Mouse (Mus musculus) midbrain, embryonic 16.5 days (tissue): Measurements from ENCODE around the gene Nrcam. TPM values are rescaled to one million over a fixed set of nuclear protein-coding genes. Genes with fewer than 3 reads are reported as not detected.

ENCODE experiments used
- ATAC-seq: fragments of 200-750 bp; cut with Nextera tagmentation; 2 replicates; pipeline ENCODE4 v1.8.0; 2017; ENCODE audit warnings: moderate TSS enrichment
- H3K27ac ChIP-seq: fragments of 300-500 bp; sonication (generic); 2 replicates; pipeline ENCODE4 v1.5.1; 2014; ENCODE audit warnings: mild to moderate bottlenecking, low read length, mixed read lengths
- H3K27me3 ChIP-seq: fragments of 300-500 bp; sonication (generic); 2 replicates; pipeline ENCODE4 v1.6.1; 2014; ENCODE audit warnings: low read depth, low read length, mixed read lengths; ENCODE audit not compliant: control insufficient read depth, insufficient read depth
- H3K36me3 ChIP-seq: fragments of 300-500 bp; sonication (generic); 2 replicates; pipeline ENCODE4 v1.6.1; 2014; ENCODE audit warnings: mild to moderate bottlenecking, low read length, moderate library complexity, mixed read lengths; ENCODE audit not compliant: control insufficient read depth, insufficient read depth
- H3K4me1 ChIP-seq: fragments of 300-500 bp; sonication (generic); 2 replicates; pipeline ENCODE4 v1.6.1; 2014; ENCODE audit warnings: mild to moderate bottlenecking, low read length, mixed read lengths; ENCODE audit not compliant: control insufficient read depth, insufficient read depth
- H3K4me2 ChIP-seq: fragments of 300-500 bp; sonication (generic); 2 replicates; pipeline ENCODE4 v1.6.1; 2014; ENCODE audit warnings: mild to moderate bottlenecking, low read length, mixed read lengths
- H3K4me3 ChIP-seq: fragments of 300-500 bp; sonication (generic); 2 replicates; pipeline ENCODE4 v1.5.1; 2014; ENCODE audit warnings: low read depth, mild to moderate bottlenecking, low read length, moderate library complexity, mixed read lengths
- H3K9ac ChIP-seq: fragments of 300-500 bp; sonication (generic); 2 replicates; pipeline ENCODE4 v1.6.1; 2014; ENCODE audit warnings: low read depth, low read length, mixed read lengths
- H3K9me3 ChIP-seq: fragments of 300-500 bp; sonication (generic); replicated peaks from 2 replicates; pipeline ENCODE4 v1.6.1; 2014; ENCODE audit warnings: mild to moderate bottlenecking, low read length, mixed read lengths; ENCODE audit not compliant: control insufficient read depth, poor library complexity, severe bottlenecking
- WGBS: fragments of 180-500 bp; shearing (Covaris S2); extraction: QIAGEN DNeasy Blood & Tissue Kit; methylation state at CpG from one replicate; pipeline ENCODE4 v1.1.7; 2014; 5-methylcytosine and 5-hydroxymethylcytosine counted together
- polyA plus RNA-seq: library from polyadenylated mRNA; unstranded; fragments of >200 nt; fragmentation: Nextera tagmentation; extraction: Ambion mirVana; gene quantifications from 2 replicates; pipeline ENCODE4 v1.2.1, GENCODE M21; 2015

Gene Nrcam
- polyA plus RNA-seq, 1 experiment from 2014 or later = 148 TPM

DNA sequence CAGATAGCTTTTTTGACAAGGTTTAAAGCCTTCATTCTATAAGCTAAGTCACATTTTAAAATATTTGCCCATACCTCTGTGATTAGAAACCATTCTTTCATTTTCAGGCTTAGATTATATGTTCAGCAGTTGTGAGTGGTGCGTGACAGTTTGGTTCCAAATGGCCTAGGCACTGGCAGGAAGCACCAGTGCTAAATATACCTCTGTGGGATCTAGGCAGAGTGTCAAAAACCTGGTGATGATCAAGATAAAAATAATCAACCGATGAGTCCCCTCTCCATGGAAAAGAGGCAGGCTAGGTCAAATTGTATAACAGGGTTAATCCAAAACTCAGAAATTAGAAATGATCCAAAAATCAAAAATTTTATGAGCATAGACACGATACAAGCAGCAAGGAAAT, 82.3 kb downstream of the Nrcam start:
- WGBS = 90% methylated on average over 3 of the region's 3 CpGs
- Histone ChIP-seq H3K4me1 (peaks cover 2% of the 10 kb centered on the region; the same call in 1 of the 2 replicates), H3K27me3 (no peaks in the 10 kb centered on the region), H3K9me3 (no peaks in the 10 kb centered on the region), H3K27ac (no peak overlapping the region), H3K4me3 (no peak overlapping the region), H3K36me3 (no peaks in the 10 kb centered on the region), H3K4me2 (no peak overlapping the region), H3K9ac (no peak overlapping the region)
- no peak for ATAC-seq

DNA sequence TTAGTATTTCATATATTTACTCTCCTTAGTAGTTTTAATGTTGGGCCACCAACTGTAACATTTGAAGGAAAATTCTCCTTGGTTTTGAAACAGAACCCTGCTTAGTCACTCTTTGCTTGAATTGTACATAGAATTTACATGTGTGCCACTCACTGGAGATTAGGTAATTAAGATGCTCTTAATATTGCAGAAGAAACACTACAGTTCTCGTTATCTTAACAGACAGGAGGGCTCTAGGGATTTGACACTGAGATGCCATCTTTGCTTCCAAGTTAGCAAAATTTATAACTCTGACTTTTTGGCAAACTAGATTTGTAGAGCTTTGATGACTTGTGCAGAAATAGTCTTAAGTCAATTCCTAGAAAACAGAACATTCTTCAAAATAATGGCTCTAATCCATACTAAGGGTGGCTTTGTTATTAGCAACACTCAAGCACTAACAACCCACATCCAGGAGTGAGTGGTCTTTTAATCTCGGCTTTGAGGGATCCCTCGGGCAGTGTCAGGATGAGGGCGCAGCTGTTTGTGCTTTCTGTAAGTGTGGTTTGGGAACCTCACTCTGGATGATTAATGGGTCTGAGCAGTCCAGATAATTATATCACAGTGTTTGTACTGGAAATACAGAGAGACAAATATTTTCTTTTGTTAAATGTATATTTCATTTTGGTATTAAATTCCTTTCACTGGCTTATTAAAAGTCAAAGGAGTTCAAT, 93.6 kb downstream of the Nrcam start:
- Histone ChIP-seq H3K27ac (no peak overlapping the region), H3K9me3 (no peaks in the 10 kb centered on the region), H3K36me3 (no peaks in the 10 kb centered on the region), H3K4me3 (no peak overlapping the region), H3K27me3 (no peaks in the 10 kb centered on the region), H3K4me2 (no peak overlapping the region), H3K9ac (no peak overlapping the region), H3K4me1 (0 out of 2 replicates have a peak, but pooled peaks cover 3% of the 10 kb centered on the region)
- 25% methylated on average over 4 of the region's 4 CpGs for WGBS
- no peak for ATAC-seq

DNA sequence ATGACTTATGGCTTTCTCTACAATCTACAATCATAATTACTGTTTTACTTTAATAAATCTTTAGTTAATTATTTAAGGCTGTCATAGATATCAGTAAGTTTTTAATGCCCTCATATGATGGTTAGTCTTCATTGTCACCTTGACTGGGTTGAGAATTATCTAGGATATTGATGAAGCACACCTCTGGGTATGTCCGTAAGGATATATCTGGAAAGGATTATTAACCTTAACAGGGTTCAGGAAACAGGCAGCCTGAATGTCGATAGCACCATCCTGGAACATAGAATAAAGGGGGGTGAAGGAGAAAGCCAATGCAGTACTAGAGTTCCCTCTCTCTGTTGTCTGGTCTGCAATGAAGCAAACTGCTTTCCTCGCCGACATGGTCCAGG, 94.2 kb downstream of the Nrcam start:
- Histone ChIP-seq H3K4me2 (no peak overlapping the region), H3K9me3 (no peaks in the 10 kb centered on the region), H3K27ac (no peak overlapping the region), H3K4me3 (no peak overlapping the region), H3K36me3 (no peaks in the 10 kb centered on the region), H3K4me1 (0 out of 2 replicates have a peak, but pooled peaks cover 3% of the 10 kb centered on the region), H3K9ac (no peak overlapping the region), H3K27me3 (no peaks in the 10 kb centered on the region)
- 81% methylated on average over 4 of the region's 4 CpGs for WGBS
- no peak for ATAC-seq

DNA sequence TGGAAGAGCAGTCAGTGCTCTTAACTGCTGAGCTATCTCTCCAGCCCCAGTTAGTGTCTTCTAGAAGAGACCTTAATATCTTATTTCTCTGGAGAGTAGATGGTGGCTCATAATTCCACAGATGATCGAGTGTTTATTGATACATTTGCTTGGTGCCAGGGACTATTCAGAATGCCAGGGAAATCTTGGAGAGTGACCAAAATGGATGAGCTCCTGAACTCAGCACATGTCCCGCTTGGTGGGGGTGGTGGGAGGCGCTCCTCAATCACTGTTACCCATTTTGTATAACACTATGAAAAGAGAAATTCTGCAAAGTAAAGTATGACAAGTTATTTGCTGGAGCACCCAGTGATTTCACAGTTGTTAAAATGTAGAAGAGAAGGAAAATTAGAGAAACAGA, 95.3 kb downstream of the Nrcam start:
- ATAC-seq = no peak
- Histone ChIP-seq H3K4me1 (0 out of 2 replicates have a peak, but pooled peaks cover 3% of the 10 kb centered on the region), H3K36me3 (no peaks in the 10 kb centered on the region), H3K9ac (no peak overlapping the region), H3K27me3 (no peaks in the 10 kb centered on the region), H3K4me3 (no peak overlapping the region), H3K27ac (no peak overlapping the region), H3K4me2 (no peak overlapping the region), H3K9me3 (no peaks in the 10 kb centered on the region)
- 96% methylated on average over 3 of the region's 3 CpGs for WGBS

DNA sequence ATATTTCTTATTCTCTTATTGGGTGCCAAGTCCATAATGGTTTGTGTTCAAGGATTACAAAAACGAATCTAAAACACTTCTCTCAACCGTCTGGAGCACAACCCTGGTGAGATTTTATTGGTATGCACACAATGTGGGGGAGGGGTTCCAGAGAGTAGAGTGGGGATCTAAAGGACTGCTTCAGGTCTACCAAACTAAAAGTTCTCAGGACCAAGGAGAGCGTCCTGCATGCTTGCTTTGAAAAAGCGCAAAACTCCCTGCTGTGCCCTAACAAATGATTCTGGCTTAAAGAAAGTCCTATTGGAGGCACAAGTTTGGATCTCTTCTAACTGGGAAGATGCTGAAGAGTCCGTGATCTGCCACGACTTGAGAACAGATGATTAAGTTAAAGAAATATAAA, 96.4 kb downstream of the Nrcam start:
- ATAC-seq = no peak
- H3K27ac ChIP-seq = no peak overlapping the region
- WGBS = 15% methylated on average over 6 of the region's 6 CpGs
- peaks cover 8% of the 10 kb centered on the region; the same call in 1 of the 2 replicates for H3K4me1 ChIP-seq
- no peak overlapping the region for H3K9ac ChIP-seq
- H3K4me2 ChIP-seq = no peak overlapping the region
- no peaks in the 10 kb centered on the region for H3K36me3 ChIP-seq
- no peaks in the 10 kb centered on the region for H3K9me3 ChIP-seq
- no peaks in the 10 kb centered on the region for H3K27me3 ChIP-seq
- no peak overlapping the region for H3K4me3 ChIP-seq

DNA sequence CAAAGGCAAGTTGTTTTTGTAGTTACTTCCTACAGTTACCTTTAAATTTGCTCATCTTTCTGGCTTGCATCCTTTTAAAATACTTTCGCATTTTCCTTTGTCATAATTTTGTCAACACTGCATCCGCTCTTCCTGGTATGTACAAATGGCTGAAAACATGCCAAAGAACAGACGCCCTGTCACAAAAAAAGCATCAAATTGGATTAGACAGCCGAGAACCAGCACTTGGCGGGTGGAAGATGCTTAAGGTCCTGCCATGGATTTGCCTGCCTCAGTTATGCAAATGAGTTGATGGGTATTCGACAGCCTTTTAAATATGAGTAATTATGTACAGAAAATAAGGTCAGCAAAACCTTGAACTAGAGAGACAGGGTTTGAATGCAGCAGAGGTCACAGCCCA, 101.7 kb downstream of the Nrcam start:
- Histone ChIP-seq H3K9ac (no peak overlapping the region), H3K4me2 (peak overlapping the region; percentile 40; the same call in 1 of the 2 replicates)

DNA sequence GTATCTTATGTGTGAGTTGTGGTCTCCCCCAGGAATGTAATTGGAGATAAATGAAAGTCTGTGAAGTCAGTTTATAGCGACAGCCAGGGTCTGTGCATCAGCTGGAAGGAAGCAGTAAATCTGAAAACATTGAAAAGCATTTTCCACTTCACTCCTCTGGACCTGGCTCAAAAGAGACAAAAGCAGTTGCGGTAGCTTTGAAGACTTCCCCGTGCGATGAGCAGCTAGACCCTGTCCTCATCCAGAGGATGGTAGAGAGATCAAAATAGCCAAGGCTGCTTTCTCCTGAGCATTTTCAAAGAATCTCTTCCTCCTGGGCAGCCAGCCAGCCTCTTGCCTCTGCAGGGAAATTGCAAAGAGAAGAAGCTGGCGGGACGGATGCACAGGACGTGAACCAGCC, 102.3 kb downstream of the Nrcam start:
- Histone ChIP-seq H3K27me3 (no peaks in the 10 kb centered on the region), H3K4me2 (peak overlapping the region; percentile 40), H3K27ac (peak overlapping the region; percentile 81), H3K9ac (peak overlapping the region; percentile 45; the same call in 1 of the 2 replicates), H3K36me3 (no peaks in the 10 kb centered on the region), H3K4me3 (no peak overlapping the region), H3K4me1 (peaks cover 27% of the 10 kb centered on the region), H3K9me3 (no peaks in the 10 kb centered on the region)
- peak; percentile 40 for ATAC-seq
- WGBS = 14% methylated on average over 7 of the region's 7 CpGs

More for the DNA sequence above, 101.7 kb downstream of the Nrcam start:
- Histone ChIP-seq H3K4me1 (peaks cover 27% of the 10 kb centered on the region), H3K9me3 (no peaks in the 10 kb centered on the region), H3K27ac (peak overlapping the region; percentile 81), H3K27me3 (no peaks in the 10 kb centered on the region), H3K4me3 (no peak overlapping the region), H3K36me3 (no peaks in the 10 kb centered on the region)
- peak; percentile 34; the same call in 1 of the 2 replicates for ATAC-seq
- WGBS = 21% methylated on average over 6 of the region's 6 CpGs

DNA sequence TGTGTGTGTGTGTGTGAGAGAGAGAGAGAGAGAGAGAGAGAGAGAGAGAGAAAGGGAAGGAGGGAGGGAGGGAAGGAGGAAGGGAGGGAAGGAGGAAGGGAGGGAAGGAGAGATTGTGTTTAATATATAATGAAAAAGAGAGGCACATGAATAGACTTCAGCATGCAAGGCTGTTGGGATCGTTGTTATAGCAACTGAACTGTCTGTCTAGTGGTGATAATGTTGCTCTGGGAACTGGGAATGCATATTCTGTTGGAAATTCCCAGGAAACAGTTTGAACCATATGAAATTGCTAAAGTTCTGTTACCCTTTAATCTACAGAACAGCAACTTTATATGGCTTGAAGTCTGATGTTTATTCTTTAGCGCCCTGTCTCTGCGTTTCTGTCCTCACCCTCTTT, 104.0 kb downstream of the Nrcam start:
- no peak overlapping the region for H3K4me3 ChIP-seq
- H3K4me1 ChIP-seq = peaks cover 37% of the 10 kb centered on the region
- WGBS = 75% methylated on average over 3 of the region's 3 CpGs
- H3K36me3 ChIP-seq = no peaks in the 10 kb centered on the region
- no peak for ATAC-seq
- H3K9ac ChIP-seq = no peak overlapping the region
- peak overlapping the region; percentile 47; the same call in 1 of the 2 replicates for H3K27ac ChIP-seq
- no peaks in the 10 kb centered on the region for H3K9me3 ChIP-seq
- H3K4me2 ChIP-seq = no peak overlapping the region
- no peaks in the 10 kb centered on the region for H3K27me3 ChIP-seq

DNA sequence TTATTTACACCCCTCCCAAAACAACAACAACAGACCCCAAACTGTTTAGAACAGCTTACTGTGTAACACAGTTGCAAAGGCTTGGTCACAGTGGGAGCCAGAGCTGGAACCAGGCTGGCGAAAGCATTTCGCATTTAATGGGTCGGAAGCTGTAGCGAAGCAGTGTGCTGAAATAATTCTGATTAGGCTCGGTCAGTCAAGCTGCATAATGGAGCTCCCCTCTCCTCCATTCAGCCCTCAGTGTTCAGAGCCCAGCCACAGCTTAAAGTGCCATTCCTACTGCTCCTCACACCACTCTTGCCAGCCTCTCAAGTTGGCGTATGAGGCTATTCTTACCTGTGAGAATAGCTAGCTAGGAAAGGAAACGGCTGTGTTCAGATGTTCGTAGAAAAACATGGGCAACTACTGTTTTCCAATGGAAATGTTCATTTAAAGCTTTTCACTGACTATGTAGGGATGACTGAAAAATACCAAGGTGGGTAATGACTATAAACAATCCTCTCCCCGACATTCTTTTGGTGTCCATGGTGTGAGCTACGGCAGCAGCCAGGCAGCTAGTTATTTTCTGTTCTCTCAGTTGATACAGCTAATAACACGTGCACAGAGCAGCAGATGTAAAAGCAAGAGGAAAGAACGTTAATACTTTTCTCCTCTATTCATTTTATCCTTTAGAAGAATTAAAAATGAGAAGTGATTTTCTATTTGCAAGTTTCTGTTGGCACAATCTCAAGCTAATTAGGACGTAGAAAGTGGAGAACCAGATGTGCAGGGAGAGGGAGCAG, 108.6 kb downstream of the Nrcam start:
- no peak overlapping the region for H3K4me3 ChIP-seq
- peak overlapping the region; percentile 41 for H3K9ac ChIP-seq
- peaks cover 37% of the 10 kb centered on the region for H3K4me1 ChIP-seq
- peak overlapping the region; percentile 46 for H3K4me2 ChIP-seq
- no peaks in the 10 kb centered on the region for H3K36me3 ChIP-seq
- peak overlapping the region; percentile 59 for H3K27ac ChIP-seq
- ATAC-seq = peak; percentile 73
- WGBS = 11% methylated on average over 13 of the region's 13 CpGs
- no peaks in the 10 kb centered on the region for H3K27me3 ChIP-seq
- no peaks in the 10 kb centered on the region for H3K9me3 ChIP-seq
